Mouse (Mus musculus): ENCODE data around the gene Ercc6l2. TPM values are rescaled to one million over a fixed set of nuclear protein-coding genes. Genes with fewer than 3 reads are reported as not detected.
A peak's percentile ranks its signal among the peaks of the same experiment; 100 is the strongest.

Ercc6l2 gene
- total RNA-seq, 2 experiments from 2014 or later: 15.5 to 16.5 TPM

- intact Hi-C loops (cut with DNase I): no loop called here
- no peak for DNase-seq (ENCODE audit: extremely low spot score in 1 of 2, low spot score in 2 of 2)
These were observed 62.1 kb downstream of the Ercc6l2 start for GRCm38 (mm10) chr13:63877138-63877537.

- intact Hi-C loops (cut with DNase I): no loop called here
These were observed 64.2 kb downstream of the Ercc6l2 start for GRCm38 (mm10) chr13:63879105-63879863.

GRCm38 (mm10) chr13:63879864-63880141 is 64.8 kb downstream of the Ercc6l2 start:
- intact Hi-C loops (cut with DNase I): no loop called here
- DNase-seq (ENCODE audit: extremely low spot score in 1 of 2, low spot score in 2 of 2): no peak

More at GRCm38 (mm10) chr13:63879105-63879863, 64.2 kb downstream of the Ercc6l2 start:
- DNase-seq (ENCODE audit: extremely low spot score in 1 of 2, low spot score in 2 of 2): no peak

- intact Hi-C loops (cut with DNase I): no loop called here
- no peak for DNase-seq (ENCODE audit: extremely low spot score in 1 of 2, low spot score in 2 of 2)
These were observed 70.5 kb downstream of the Ercc6l2 start for GRCm38 (mm10) chr13:63885532-63885949.

- intact Hi-C loops (cut with DNase I): no loop called here
- no peak for DNase-seq (ENCODE audit: extremely low spot score in 1 of 2, low spot score in 2 of 2)
These were observed 71.5 kb downstream of the Ercc6l2 start for GRCm38 (mm10) chr13:63886429-63887052.

- intact Hi-C loops (cut with DNase I): no loop called here
These were observed 85.8 kb downstream of the Ercc6l2 start for GRCm38 (mm10) chr13:63900679-63901302.

GRCm38 (mm10) chr13:63901303-63901713 is 86.3 kb downstream of the Ercc6l2 start:
- peak; percentile 62 to 86 for DNase-seq (ENCODE audit: extremely low spot score in 1 of 2, low spot score in 2 of 2)
- intact Hi-C loops (cut with DNase I): no loop called here

More at GRCm38 (mm10) chr13:63900679-63901302, 85.8 kb downstream of the Ercc6l2 start:
- peak in 1 of 2 experiments; percentile 31 for DNase-seq (ENCODE audit: extremely low spot score in 1 of 2, low spot score in 2 of 2)

GRCm38 (mm10) chr13:63901714-63902597 is 86.9 kb downstream of the Ercc6l2 start:
- DNase-seq (ENCODE audit: extremely low spot score in 1 of 2, low spot score in 2 of 2): peak; percentile 15 to 66
- intact Hi-C loops (cut with DNase I): no loop called here

- intact Hi-C loops (cut with DNase I): no loop called here
- no peak for DNase-seq (ENCODE audit: extremely low spot score in 1 of 2, low spot score in 2 of 2)
These were observed 91.5 kb downstream of the Ercc6l2 start for GRCm38 (mm10) chr13:63906516-63906915.

- no peak for DNase-seq (ENCODE audit: extremely low spot score in 1 of 2, low spot score in 2 of 2)
- intact Hi-C loops (cut with DNase I): no loop called here
These were observed 92.4 kb downstream of the Ercc6l2 start for GRCm38 (mm10) chr13:63907437-63907836.

GRCm38 (mm10) chr13:63910141-63910804 is 95.2 kb downstream of the Ercc6l2 start:
- no peak for DNase-seq (ENCODE audit: extremely low spot score in 1 of 2, low spot score in 2 of 2)
- intact Hi-C loops (cut with DNase I): no loop called here

- no peak for DNase-seq (ENCODE audit: extremely low spot score in 1 of 2, low spot score in 2 of 2)
- intact Hi-C loops (cut with DNase I): no loop called here
These were observed 96.6 kb downstream of the Ercc6l2 start for GRCm38 (mm10) chr13:63911617-63912016.

GRCm38 (mm10) chr13:63913136-63913535 is 98.1 kb downstream of the Ercc6l2 start:
- intact Hi-C loops (cut with DNase I): no loop called here
- no peak for DNase-seq (ENCODE audit: extremely low spot score in 1 of 2, low spot score in 2 of 2)

- DNase-seq (ENCODE audit: extremely low spot score in 1 of 2, low spot score in 2 of 2): no peak
- intact Hi-C loops (cut with DNase I): no loop called here
These were observed 100.1 kb downstream of the Ercc6l2 start for GRCm38 (mm10) chr13:63915176-63915575.

GRCm38 (mm10) chr13:63915684-63916083 is 100.6 kb downstream of the Ercc6l2 start:
- intact Hi-C loops (cut with DNase I): no loop called here
- no peak for DNase-seq (ENCODE audit: extremely low spot score in 1 of 2, low spot score in 2 of 2)

GRCm38 (mm10) chr13:63916568-63916967 is 101.5 kb downstream of the Ercc6l2 start:
- no peak for DNase-seq (ENCODE audit: extremely low spot score in 1 of 2, low spot score in 2 of 2)
- intact Hi-C loops (cut with DNase I): no loop called here

- DNase-seq (ENCODE audit: extremely low spot score in 1 of 2, low spot score in 2 of 2): peak; percentile 68 to 72
These were observed 102.2 kb downstream of the Ercc6l2 start for GRCm38 (mm10) chr13:63917198-63917767.

More at GRCm38 (mm10) chr13:63917198-63917767, 102.2 kb downstream of the Ercc6l2 start:
- intact Hi-C loops (cut with DNase I): no loop called here
